Mouse (Mus musculus) cerebellum, adult 2 months (tissue): Measurements from ENCODE around the gene Sik3.

Experiments used
- CTCF ChIP-seq: fragments of 200-500 bp; IDR thresholded peaks from 2 replicates; pipeline ENCODE4 v1.5.1; 2011; ENCODE audit warnings: low read depth, mild to moderate bottlenecking, control low read depth, low read length, moderate library complexity, borderline replicate concordance; ENCODE audit not compliant: insufficient read depth
- POLR2A ChIP-seq: fragments of 200-500 bp; IDR thresholded peaks from 2 replicates; pipeline ENCODE4 v1.6.1; 2011; ENCODE audit warnings: low read length, control low read depth, borderline replicate concordance; ENCODE audit not compliant: insufficient read depth

DNA sequence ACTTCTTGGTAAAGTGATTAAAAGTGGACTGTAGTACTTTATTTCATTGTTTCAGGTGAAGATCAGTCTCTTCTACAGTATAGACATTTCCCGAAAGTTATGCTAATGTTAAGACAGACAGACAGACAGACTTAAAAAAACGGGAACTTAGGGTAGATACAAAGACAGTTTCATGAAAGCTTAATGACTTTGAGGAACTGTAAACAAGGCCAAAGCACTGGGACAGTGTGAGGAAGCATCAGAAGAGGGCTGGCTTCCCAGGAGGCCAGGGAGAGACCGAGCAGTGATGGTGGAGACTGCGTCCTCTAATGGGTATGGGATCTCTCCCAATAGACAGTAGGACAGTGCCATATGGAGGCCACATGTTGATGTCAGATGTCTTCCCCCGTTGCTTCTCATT lies 86.5 kb downstream of the Sik3 start:
- TF ChIP-seq CTCF (no peak), POLR2A (no peak)
